Mouse (Mus musculus): ENCODE results near the gene Elk3.

- TF ChIP-seq CTCF (IDR thresholded peaks at IDR 0.05; ENCODE audit: control insufficient read depth, insufficient read depth, low read length) (no peak), POLR2A (IDR thresholded peaks at IDR 0.05; ENCODE audit: borderline replicate concordance, control insufficient read depth, low read depth, low read length) (no peak)
Measured at GRCm38 (mm10) chr10:93269744-93270143, 41.2 kb downstream of the Elk3 start.
